Mouse (Mus musculus): ENCODE measurements around the gene Pgls. TPM values are rescaled to one million over a fixed set of nuclear protein-coding genes. Genes with fewer than 3 reads are reported as not detected.
A peak's percentile ranks its signal among the peaks of the same experiment; 100 is the strongest.

The Pgls gene
- total and polyA plus RNA-seq, 3 experiments, result 58.6 to 80.4 (median 66.3) TPM

- Histone ChIP-seq H3K79me2 (replicated peaks; ENCODE audit: control insufficient read depth, insufficient read depth, low read length) (no peaks in the 10 kb centered on the region), H3K36me3 (ENCODE audit: control insufficient read depth, insufficient read depth, low read length) (no peaks in the 10 kb centered on the region), H3K4me3 (peak within 1 kb of the TSS; percentile 95), H3K4me1 (ENCODE audit: control insufficient read depth, insufficient read depth, low read length) (peaks cover 8% of the 10 kb centered on the region), H3K27ac (peak within 1 kb of the TSS; percentile 94), H3K27me3 (ENCODE audit: control insufficient read depth, insufficient read depth, low read length) (no peaks in the 10 kb centered on the region), H3K9ac (ENCODE audit: low read depth, low read length) (peak within 1 kb of the TSS; percentile 86)
- peak; percentile 60 for TF ChIP-seq CTCF (IDR thresholded peaks at IDR 0.05)
- TF ChIP-seq POLR2A (IDR thresholded peaks at IDR 0.05; ENCODE audit: insufficient read depth, low read depth, low read length), result peak; percentile 65
- TF ChIP-seq EP300 (IDR thresholded peaks at IDR 0.05; ENCODE audit: insufficient read depth, low read depth, low read length), result 0 out of 2 replicates have a peak, but pooled peaks have one; percentile 42
- WGBS, result under 1% methylated on average over 81 of the region's 82 CpGs
- intact Hi-C loops (cut with DNase I), result loop anchor here (1.0 to 5.0 kb wide), 3 partner anchors 18 to 51 kb away; partner anchors contain the start of gene Pgls
- DNase-seq, result peak; percentile 96 to 99
These were observed 19.1 kb downstream of the Pgls start, which contains the start of gene Colgalt1 for GRCm38 (mm10) chr8:71610822-71611651. Colgalt1 (plus strand) TSS chr8:71610998.

GRCm38 (mm10) chr8:71612141-71612540, 20.2 kb downstream of the Pgls start:
- no peaks in the 10 kb centered on the region for H3K36me3 ChIP-seq (ENCODE audit: control insufficient read depth, insufficient read depth, low read length)
- 35% methylated on average over 5 of the region's 5 CpGs for WGBS
- H3K79me2 ChIP-seq (replicated peaks; ENCODE audit: control insufficient read depth, insufficient read depth, low read length), result no peaks in the 10 kb centered on the region
- H3K27ac ChIP-seq, result no peak overlapping the region
- no peaks in the 10 kb centered on the region for H3K27me3 ChIP-seq (ENCODE audit: control insufficient read depth, insufficient read depth, low read length)
- peaks cover 8% of the 10 kb centered on the region for H3K4me1 ChIP-seq (ENCODE audit: control insufficient read depth, insufficient read depth, low read length)
- peak overlapping the region; percentile 95 for H3K4me3 ChIP-seq
- no peak for TF ChIP-seq EP300 (IDR thresholded peaks at IDR 0.05; ENCODE audit: insufficient read depth, low read depth, low read length)
- no peak for TF ChIP-seq CTCF (IDR thresholded peaks at IDR 0.05)
- no peak for TF ChIP-seq POLR2A (IDR thresholded peaks at IDR 0.05; ENCODE audit: insufficient read depth, low read depth, low read length)
- intact Hi-C loops (cut with DNase I), result loop anchor here (1.0 to 5.0 kb wide), 2 partner anchors 9 to 50 kb away; no protein-coding TSS in a partner anchor
- peak overlapping the region; percentile 86 for H3K9ac ChIP-seq (ENCODE audit: low read depth, low read length)
- no peak for DNase-seq

- no peak for TF ChIP-seq CTCF (IDR thresholded peaks at IDR 0.05)
- no peak for TF ChIP-seq EP300 (IDR thresholded peaks at IDR 0.05; ENCODE audit: insufficient read depth, low read depth, low read length)
- TF ChIP-seq POLR2A (IDR thresholded peaks at IDR 0.05; ENCODE audit: insufficient read depth, low read depth, low read length), result no peak
- Histone ChIP-seq H3K4me1 (ENCODE audit: control insufficient read depth, insufficient read depth, low read length) (peaks cover 8% of the 10 kb centered on the region), H3K9ac (ENCODE audit: low read depth, low read length) (no peak overlapping the region), H3K79me2 (replicated peaks; ENCODE audit: control insufficient read depth, insufficient read depth, low read length) (no peaks in the 10 kb centered on the region), H3K27me3 (ENCODE audit: control insufficient read depth, insufficient read depth, low read length) (no peaks in the 10 kb centered on the region), H3K4me3 (no peak overlapping the region), H3K36me3 (ENCODE audit: control insufficient read depth, insufficient read depth, low read length) (no peaks in the 10 kb centered on the region), H3K27ac (no peak overlapping the region; the same call in 1 of the 2 replicates)
- intact Hi-C loops (cut with DNase I), result loop anchor here (5.0 kb wide), 1 partner anchor 49 kb away; no protein-coding TSS in a partner anchor
- peak in 1 of 2 experiments; percentile 28 for DNase-seq
- 37% methylated on average over 4 of the region's 4 CpGs for WGBS
These were observed 21.4 kb downstream of the Pgls start for GRCm38 (mm10) chr8:71613418-71613817.

- WGBS, result 99% methylated on average over 2 of the region's 2 CpGs
- TF ChIP-seq EP300 (IDR thresholded peaks at IDR 0.05; ENCODE audit: insufficient read depth, low read depth, low read length) (no peak), CTCF (IDR thresholded peaks at IDR 0.05) (no peak), POLR2A (IDR thresholded peaks at IDR 0.05; ENCODE audit: insufficient read depth, low read depth, low read length) (no peak)
- Histone ChIP-seq H3K36me3 (ENCODE audit: control insufficient read depth, insufficient read depth, low read length) (no peaks in the 10 kb centered on the region), H3K27ac (no peak overlapping the region), H3K27me3 (ENCODE audit: control insufficient read depth, insufficient read depth, low read length) (no peaks in the 10 kb centered on the region), H3K4me3 (no peak overlapping the region), H3K4me1 (ENCODE audit: control insufficient read depth, insufficient read depth, low read length) (no peaks in the 10 kb centered on the region), H3K79me2 (replicated peaks; ENCODE audit: control insufficient read depth, insufficient read depth, low read length) (0 out of 2 replicates have a peak, but pooled peaks cover 2% of the 10 kb centered on the region), H3K9ac (ENCODE audit: low read depth, low read length) (no peak overlapping the region)
- intact Hi-C loops (cut with DNase I), result no loop called here
- DNase-seq, result no peak
These were observed 27.8 kb downstream of the Pgls start for GRCm38 (mm10) chr8:71619786-71620185.

- H3K27ac ChIP-seq, result no peak overlapping the region
- no peak for DNase-seq
- no peaks in the 10 kb centered on the region for H3K79me2 ChIP-seq (replicated peaks; ENCODE audit: control insufficient read depth, insufficient read depth, low read length)
- 73% methylated on average over 1 of the region's 1 CpGs for WGBS
- intact Hi-C loops (cut with DNase I), result no loop called here
- H3K36me3 ChIP-seq (ENCODE audit: control insufficient read depth, insufficient read depth, low read length), result no peaks in the 10 kb centered on the region
- no peaks in the 10 kb centered on the region for H3K27me3 ChIP-seq (ENCODE audit: control insufficient read depth, insufficient read depth, low read length)
- no peak overlapping the region for H3K4me3 ChIP-seq
- peaks cover 4% of the 10 kb centered on the region for H3K4me1 ChIP-seq (ENCODE audit: control insufficient read depth, insufficient read depth, low read length)
- no peak overlapping the region for H3K9ac ChIP-seq (ENCODE audit: low read depth, low read length)
- TF ChIP-seq CTCF (IDR thresholded peaks at IDR 0.05) (no peak), EP300 (IDR thresholded peaks at IDR 0.05; ENCODE audit: insufficient read depth, low read depth, low read length) (no peak), POLR2A (IDR thresholded peaks at IDR 0.05; ENCODE audit: insufficient read depth, low read depth, low read length) (no peak)
These were observed 33.1 kb downstream of the Pgls start for GRCm38 (mm10) chr8:71625088-71625487.

GRCm38 (mm10) chr8:71626753-71627152, 34.8 kb downstream of the Pgls start:
- TF ChIP-seq POLR2A (IDR thresholded peaks at IDR 0.05; ENCODE audit: insufficient read depth, low read depth, low read length) (no peak), EP300 (IDR thresholded peaks at IDR 0.05; ENCODE audit: insufficient read depth, low read depth, low read length) (no peak), CTCF (IDR thresholded peaks at IDR 0.05) (no peak)
- no peak overlapping the region; the same call in 1 of the 2 replicates for H3K27ac ChIP-seq
- H3K9ac ChIP-seq (ENCODE audit: low read depth, low read length), result no peak overlapping the region
- H3K4me1 ChIP-seq (ENCODE audit: control insufficient read depth, insufficient read depth, low read length), result peaks cover 4% of the 10 kb centered on the region
- no peaks in the 10 kb centered on the region for H3K27me3 ChIP-seq (ENCODE audit: control insufficient read depth, insufficient read depth, low read length)
- no peaks in the 10 kb centered on the region for H3K79me2 ChIP-seq (replicated peaks; ENCODE audit: control insufficient read depth, insufficient read depth, low read length)
- H3K36me3 ChIP-seq (ENCODE audit: control insufficient read depth, insufficient read depth, low read length), result no peaks in the 10 kb centered on the region
- no peak overlapping the region for H3K4me3 ChIP-seq
- 90% methylated on average over 9 of the region's 9 CpGs for WGBS
- intact Hi-C loops (cut with DNase I), result no loop called here
- DNase-seq, result no peak

Data from heart, adult 2 months (tissue).